Mouse (Mus musculus) regulatory T cell (primary cell): Measurements from ENCODE around the gene 4930579F01Rik.

ENCODE experiments used
- in situ Hi-C: fragments of 300-600 bp; cut with MboI, MseI; formaldehyde crosslinking; loops from one replicate; pipeline ENCODE4 v1.15.1; 2025; ENCODE audit warnings: high pct_unique_total_duplicates

The 4930579F01Rik gene

GRCm38 (mm10) chr3:138114106-138114505, 79.5 kb downstream of the 4930579F01Rik start:
- in situ Hi-C loops = no loop called here
